Mouse (Mus musculus): ENCODE measurements around the gene Cyb561d1. TPM values are rescaled to one million over a fixed set of nuclear protein-coding genes. Genes with fewer than 3 reads are reported as not detected.

Cyb561d1 gene
- total RNA-seq, 1 experiment from 2014 or later: 9.5 TPM

GRCm38 (mm10) chr3:108146671-108147070 lies 54.3 kb downstream of the Cyb561d1 start:
- ATAC-seq (replicated peaks in 1 of 2; ENCODE audit: insufficient read depth in 1 of 2, low FRiP score in 2 of 2, low TSS enrichment in 1 of 2, low read depth in 1 of 2, poor library complexity in 2 of 2, severe bottlenecking in 2 of 2): no peak

Other genes with a start within 250 kb of the Cyb561d1 start
- not detected in 2 replicates for gene Gstm3, start 231.9 kb downstream of the Cyb561d1 start, total RNA-seq (2017)
- 1.7 and 2.8 TPM in 2 replicates for gene Gstm2, start 214.8 kb downstream of the Cyb561d1 start, total RNA-seq (2017)
- gene Gstm1, start 183.2 kb downstream of the Cyb561d1 start, total RNA-seq (2017): 104 and 128 TPM in 2 replicates
- 11.8 and 13.1 TPM in 2 replicates for gene Gstm4, start 156.3 kb downstream of the Cyb561d1 start, total RNA-seq (2017)
- gene Ampd2, start 114.6 kb downstream of the Cyb561d1 start, total RNA-seq (2017): 45.3 and 46.7 TPM in 2 replicates
- gene Gnat2, start 108.4 kb downstream of the Cyb561d1 start, total RNA-seq (2017): 3.8 and 4.4 TPM in 2 replicates
- gene Gnai3, start 55.1 kb downstream of the Cyb561d1 start, total RNA-seq (2017): 140 and 171 TPM in 2 replicates
- gene Gpr61, start 46.3 kb downstream of the Cyb561d1 start, total RNA-seq (2017): not detected in 2 replicates
- gene Amigo1, start 14.9 kb downstream of the Cyb561d1 start, total RNA-seq (2017): 3.2 and 5.8 TPM in 2 replicates
- 4.2 and 4.6 TPM in 2 replicates for gene Atxn7l2, start 9.7 kb upstream of the Cyb561d1 start, total RNA-seq (2017)
- not detected in 2 replicates for gene Sypl2, start 25.4 kb upstream of the Cyb561d1 start, total RNA-seq (2017)
- gene Psma5, start 55.7 kb upstream of the Cyb561d1 start, total RNA-seq (2017): 194 and 263 TPM in 2 replicates
- gene Sort1, start 82.9 kb upstream of the Cyb561d1 start, total RNA-seq (2017): 26.6 and 37.3 TPM in 2 replicates
- not detected in 2 replicates for gene Mybphl, start 163.7 kb upstream of the Cyb561d1 start, total RNA-seq (2017)
- 27.6 and 39.3 TPM in 2 replicates for gene Psrc1, start 182.6 kb upstream of the Cyb561d1 start, total RNA-seq (2017)
- gene Celsr2, start 214.3 kb upstream of the Cyb561d1 start, total RNA-seq (2017): 0.38 and 1.6 TPM in 2 replicates
- 216 and 455 TPM in 2 replicates for gene Sars, start 244.0 kb upstream of the Cyb561d1 start, total RNA-seq (2017)

Measured in hematopoietic stem cell, adult 5-6 weeks (primary cell).